Mouse (Mus musculus) small intestine, adult 2 months (tissue): Measurements from ENCODE around the gene Fzr1. TPM values are rescaled to one million over a fixed set of nuclear protein-coding genes. Genes with fewer than 3 reads are reported as not detected.

Experiments used
- H3K27ac ChIP-seq: fragments of 200-500 bp; 2 replicates; pipeline ENCODE4 v1.5.1; 2012; ENCODE audit warnings: low read depth, low read length, control low read depth, inconsistent platforms; ENCODE audit not compliant: insufficient read depth
- H3K27me3 ChIP-seq: fragments of 200-500 bp; 2 replicates; pipeline ENCODE4 v1.6.1; 2012; ENCODE audit warnings: mild to moderate bottlenecking, moderate library complexity, low read length, inconsistent platforms; ENCODE audit not compliant: control insufficient read depth, insufficient read depth
- H3K36me3 ChIP-seq: fragments of 200-500 bp; 2 replicates; pipeline ENCODE4 v1.6.1; 2012; ENCODE audit warnings: mild to moderate bottlenecking, low read length, control low read depth, inconsistent platforms; ENCODE audit not compliant: control insufficient read depth, insufficient read depth
- H3K4me1 ChIP-seq: fragments of 200-500 bp; 2 replicates; pipeline ENCODE4 v1.6.1; 2012; ENCODE audit warnings: low read length, inconsistent platforms, mixed read lengths; ENCODE audit not compliant: control insufficient read depth, insufficient read depth, insufficient read length
- H3K4me3 ChIP-seq: fragments of 200-500 bp; 2 replicates; pipeline ENCODE4 v1.5.1; 2012; ENCODE audit warnings: low read depth, mild to moderate bottlenecking, control low read depth, inconsistent platforms, low read length, moderate library complexity
- CTCF ChIP-seq: fragments of 200-500 bp; IDR thresholded peaks from 2 replicates; pipeline ENCODE4 v1.5.1; 2012; ENCODE audit warnings: low read depth, mild to moderate bottlenecking, control low read depth, inconsistent platforms, low read length, moderate library complexity, mixed read lengths; ENCODE audit not compliant: insufficient replicate concordance, insufficient read length; ENCODE audit errors: extremely low read depth
- POLR2A ChIP-seq: fragments of 200-500 bp; IDR thresholded peaks from 2 replicates; pipeline ENCODE4 v1.6.1; 2012; ENCODE audit warnings: low read depth, mild to moderate bottlenecking, control low read depth, inconsistent platforms, low read length, moderate library complexity
- WGBS: fragments of 180-500 bp; shearing (Covaris S2); methylation state at CpG from one replicate; pipeline ENCODE4 v1.1.7; 2018; 5-methylcytosine and 5-hydroxymethylcytosine counted together
- polyA plus RNA-seq: library from polyadenylated mRNA; depleted of rRNA; stranded (reverse); fragments of >200 nt; gene quantifications from 2 replicates; pipeline ENCODE4 v1.2.3, GENCODE M21; 2012

Gene Fzr1
- polyA plus RNA-seq, 1 experiment: 132 TPM

DNA sequence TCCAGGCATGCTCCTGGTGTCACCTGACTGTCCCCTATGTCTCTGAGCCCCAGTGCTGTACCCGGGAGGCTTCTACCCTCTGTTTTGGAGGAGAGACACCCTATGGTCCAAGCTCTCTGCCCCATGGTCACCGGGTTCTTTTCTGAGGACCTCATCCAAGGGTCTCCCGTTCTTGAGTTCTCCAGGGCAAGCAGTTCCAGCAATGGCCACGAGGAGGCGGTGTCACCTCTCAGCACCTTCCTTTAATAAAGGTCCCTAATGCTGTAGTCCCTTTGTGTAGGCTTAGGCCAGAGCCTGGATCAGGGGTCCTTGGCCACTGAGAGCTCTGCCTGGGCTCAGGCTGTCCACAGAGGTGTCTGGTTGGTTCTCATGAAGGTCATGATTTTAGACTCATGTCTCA lies 16.8 kb upstream of the Fzr1 start:
- TF ChIP-seq POLR2A: no peak
- TF ChIP-seq CTCF: peak; percentile 95
- 16% methylated on average over 5 of the region's 5 CpGs for WGBS
- Histone ChIP-seq H3K4me3 (peak overlapping the region; percentile 72), H3K4me1 (peaks cover 20% of the 10 kb centered on the region), H3K27me3 (no peaks in the 10 kb centered on the region), H3K36me3 (peaks cover 29% of the 10 kb centered on the region), H3K27ac (peak overlapping the region; percentile 99; the same call in 1 of the 2 replicates)

DNA sequence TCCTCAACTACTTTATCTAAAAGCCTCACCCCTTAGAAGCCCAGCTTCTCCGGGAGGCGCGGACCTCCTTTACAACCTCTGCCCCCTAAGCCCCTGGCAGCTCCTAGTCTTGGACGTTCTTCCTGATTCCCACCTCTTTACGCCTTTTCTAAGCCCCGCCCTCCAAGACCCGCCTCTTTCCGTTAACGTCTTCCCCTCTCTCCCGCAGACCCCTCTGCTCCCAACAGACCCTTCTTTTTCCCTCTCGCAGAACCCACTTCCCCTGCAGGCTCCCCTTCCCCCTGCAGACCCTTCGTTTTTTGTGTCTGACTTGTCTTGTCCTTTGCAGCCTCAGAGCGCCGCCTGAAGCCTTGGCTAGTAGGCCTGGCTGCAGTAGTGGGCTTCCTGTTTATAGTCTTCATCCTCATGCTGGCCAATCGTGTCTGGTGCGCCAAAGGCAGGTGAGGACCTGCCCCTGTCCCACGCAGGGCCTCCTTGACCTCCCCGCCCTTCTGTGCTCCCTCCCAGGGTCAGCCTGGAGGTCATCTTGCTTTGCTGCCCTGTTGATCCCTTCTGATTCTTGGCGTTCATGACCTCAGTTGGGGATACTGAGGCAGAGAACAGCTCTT lies 15.2 kb upstream of the Fzr1 start:
- Histone ChIP-seq H3K4me3 (peak overlapping the region; percentile 72), H3K4me1 (peaks cover 27% of the 10 kb centered on the region), H3K27me3 (no peaks in the 10 kb centered on the region), H3K27ac (peak overlapping the region; percentile 99), H3K36me3 (peaks cover 27% of the 10 kb centered on the region)
- TF ChIP-seq CTCF (no peak), POLR2A (no peak)
- WGBS: 2% methylated on average over 19 of the region's 19 CpGs

DNA sequence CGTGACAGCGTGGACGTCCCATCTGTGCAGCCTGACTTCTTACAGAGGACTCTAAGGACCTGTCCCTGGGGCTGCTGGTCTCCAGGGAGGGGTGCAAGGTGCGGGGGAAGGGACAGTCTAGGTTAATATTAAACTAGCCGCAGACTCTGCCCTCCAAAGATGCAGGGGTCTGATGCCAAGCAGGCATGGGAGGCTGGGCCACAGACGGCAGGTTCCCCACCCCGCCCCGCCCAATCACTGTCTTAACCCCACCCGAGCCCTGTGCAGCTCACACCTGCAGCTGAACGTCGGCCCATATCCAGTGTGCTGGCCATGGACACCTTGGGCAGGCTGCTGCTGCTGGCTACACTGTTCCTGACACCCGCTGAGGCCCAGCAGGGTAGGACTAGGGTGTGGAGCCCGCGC lies 14.5 kb upstream of the Fzr1 start, which contains the start of gene Smim24:
Gene Smim24, plus strand, starts transcription at position 271 of the 405 bp plus-strand sequence.
- H3K4me3 ChIP-seq: peak within 1 kb of the TSS; percentile 72
- whole genome bisulfite sequencing: 15% methylated on average over 14 of the region's 14 CpGs

DNA sequence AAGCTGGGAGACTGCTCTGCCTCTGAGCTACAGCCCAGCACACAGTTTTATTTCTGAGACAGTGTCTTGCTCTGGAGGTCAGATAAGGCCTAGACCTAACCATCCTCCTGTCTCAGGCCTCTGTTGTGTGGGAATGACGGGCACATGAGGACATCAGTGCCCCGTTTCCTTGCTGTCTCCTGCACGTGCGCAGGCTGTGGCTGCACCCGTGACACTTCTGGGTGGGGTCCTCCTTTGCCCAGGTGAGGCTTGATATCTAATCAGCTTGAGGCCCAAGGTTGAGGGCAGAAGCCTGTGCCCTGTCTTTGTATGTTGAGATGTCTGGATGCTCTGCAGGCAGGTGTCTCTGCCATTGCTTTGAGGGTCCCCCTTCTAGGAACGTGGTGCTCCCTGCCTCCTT lies 14.0 kb upstream of the Fzr1 start:
- Histone ChIP-seq H3K36me3 (peaks cover 39% of the 10 kb centered on the region), H3K27ac (peak overlapping the region; percentile 100), H3K27me3 (no peaks in the 10 kb centered on the region), H3K4me1 (peaks cover 27% of the 10 kb centered on the region), H3K4me3 (peak overlapping the region; percentile 65)
- TF ChIP-seq POLR2A (no peak; the same call in 1 of the 2 replicates), CTCF (no peak)
- 38% methylated on average over 6 of the region's 6 CpGs for WGBS

More for the DNA sequence above, 14.5 kb upstream of the Fzr1 start, which contains the start of gene Smim24:
- peak within 1 kb of the TSS; percentile 100 for H3K27ac ChIP-seq
- peak; percentile 95; the same call in 1 of the 2 replicates for TF ChIP-seq POLR2A
- TF ChIP-seq CTCF: no peak
- peaks cover 34% of the 10 kb centered on the region for H3K36me3 ChIP-seq
- peaks cover 27% of the 10 kb centered on the region for H3K4me1 ChIP-seq
- H3K27me3 ChIP-seq: no peaks in the 10 kb centered on the region

DNA sequence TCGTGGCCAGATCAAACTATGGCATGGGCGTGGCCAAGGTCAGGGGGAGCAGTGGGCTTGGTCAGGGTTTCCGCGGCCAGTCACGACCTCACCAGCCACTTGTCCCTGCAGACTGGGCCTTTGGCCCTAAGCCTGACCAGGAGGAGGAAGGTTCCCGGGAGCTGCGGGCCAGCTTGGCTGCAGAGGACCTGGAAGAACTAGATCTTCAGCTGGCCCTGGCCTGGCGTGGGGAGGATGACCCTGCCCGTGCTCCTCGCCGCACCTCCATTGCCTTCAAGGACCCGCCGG lies 12.3 kb upstream of the Fzr1 start:
- TF ChIP-seq POLR2A (no peak), CTCF (no peak)
- Histone ChIP-seq H3K27me3 (no peaks in the 10 kb centered on the region), H3K4me1 (peaks cover 29% of the 10 kb centered on the region), H3K36me3 (peaks cover 37% of the 10 kb centered on the region), H3K4me3 (no peak overlapping the region), H3K27ac (no peak overlapping the region)
- WGBS: 89% methylated on average over 13 of the region's 13 CpGs

DNA sequence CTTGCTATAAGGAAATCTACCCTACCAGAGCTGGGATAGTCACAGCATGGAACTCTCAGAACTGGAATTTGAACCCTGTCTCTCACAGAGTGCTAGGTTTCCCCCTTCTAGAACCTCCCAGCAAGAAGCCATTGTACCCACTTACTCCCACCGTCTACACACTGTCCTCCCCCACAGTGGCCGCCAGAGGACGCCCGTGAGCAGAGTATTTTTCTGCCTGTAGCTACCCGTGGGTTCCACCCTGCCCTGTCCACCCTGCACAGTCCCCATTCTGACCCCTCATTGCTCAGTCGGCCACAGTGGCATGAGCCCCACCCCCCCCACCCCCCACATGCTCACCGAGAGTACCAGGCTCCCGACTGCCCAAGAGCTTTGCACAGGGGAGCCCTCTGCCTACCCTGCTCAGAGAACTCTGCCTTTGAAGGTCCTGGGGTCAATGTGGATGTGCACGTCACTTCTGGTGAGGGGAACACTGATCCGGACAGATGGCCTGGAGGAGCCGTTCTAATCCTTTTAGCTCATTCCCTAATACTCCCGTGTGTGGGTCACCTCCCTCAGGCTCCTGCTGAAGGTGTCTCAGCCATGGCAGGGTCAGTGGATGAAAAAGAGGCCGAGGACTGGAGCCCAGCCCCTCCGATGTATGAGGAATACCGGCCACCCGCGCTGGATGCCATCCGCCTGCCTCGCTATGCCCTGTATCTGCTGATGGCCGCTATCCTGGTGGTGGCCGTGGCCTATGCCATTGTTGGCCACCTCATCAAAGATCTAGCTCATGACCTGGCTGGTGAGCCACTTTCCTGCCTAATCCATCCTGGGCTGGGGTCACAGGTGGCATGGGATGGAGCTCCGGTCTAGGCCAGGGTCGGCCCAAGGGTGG lies 11.7 kb upstream of the Fzr1 start:
- H3K27ac ChIP-seq: peak overlapping the region; percentile 25; the same call in 1 of the 2 replicates
- H3K4me1 ChIP-seq: peaks cover 34% of the 10 kb centered on the region
- H3K36me3 ChIP-seq: peaks cover 33% of the 10 kb centered on the region
- no peak overlapping the region for H3K4me3 ChIP-seq
- no peaks in the 10 kb centered on the region for H3K27me3 ChIP-seq
- WGBS: 57% methylated on average over 23 of the region's 23 CpGs
- TF ChIP-seq CTCF: peak; percentile 98
- no peak for TF ChIP-seq POLR2A

DNA sequence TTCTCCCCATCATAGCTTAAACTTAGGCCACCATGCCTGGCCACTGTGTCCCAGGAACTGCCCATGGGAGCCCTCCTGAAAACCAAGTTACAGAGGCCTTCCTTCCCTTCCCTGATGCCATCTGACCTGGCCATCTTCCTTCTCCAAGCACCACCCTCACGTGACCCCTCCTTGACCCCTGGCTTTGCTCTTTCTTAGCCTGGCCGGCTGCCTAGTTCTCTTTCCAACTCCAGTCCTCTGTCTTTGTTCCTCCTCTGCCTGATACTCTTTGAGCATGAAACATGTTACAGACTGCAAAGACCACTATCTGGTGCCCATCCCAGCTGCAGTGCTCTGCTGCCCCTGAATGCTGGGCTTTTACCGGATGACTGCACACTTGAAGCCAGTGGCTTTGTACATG lies 11.1 kb upstream of the Fzr1 start:
- peak overlapping the region; percentile 25; the same call in 1 of the 2 replicates for H3K27ac ChIP-seq
- no peak overlapping the region for H3K4me3 ChIP-seq
- H3K27me3 ChIP-seq: no peaks in the 10 kb centered on the region
- H3K4me1 ChIP-seq: peaks cover 36% of the 10 kb centered on the region
- peaks cover 27% of the 10 kb centered on the region for H3K36me3 ChIP-seq
- TF ChIP-seq POLR2A (no peak), CTCF (no peak)
- 42% methylated on average over 3 of the region's 3 CpGs for WGBS
